27 mouse cellular contexts compared by ENCODE assay signal in the genomic region with DNA sequence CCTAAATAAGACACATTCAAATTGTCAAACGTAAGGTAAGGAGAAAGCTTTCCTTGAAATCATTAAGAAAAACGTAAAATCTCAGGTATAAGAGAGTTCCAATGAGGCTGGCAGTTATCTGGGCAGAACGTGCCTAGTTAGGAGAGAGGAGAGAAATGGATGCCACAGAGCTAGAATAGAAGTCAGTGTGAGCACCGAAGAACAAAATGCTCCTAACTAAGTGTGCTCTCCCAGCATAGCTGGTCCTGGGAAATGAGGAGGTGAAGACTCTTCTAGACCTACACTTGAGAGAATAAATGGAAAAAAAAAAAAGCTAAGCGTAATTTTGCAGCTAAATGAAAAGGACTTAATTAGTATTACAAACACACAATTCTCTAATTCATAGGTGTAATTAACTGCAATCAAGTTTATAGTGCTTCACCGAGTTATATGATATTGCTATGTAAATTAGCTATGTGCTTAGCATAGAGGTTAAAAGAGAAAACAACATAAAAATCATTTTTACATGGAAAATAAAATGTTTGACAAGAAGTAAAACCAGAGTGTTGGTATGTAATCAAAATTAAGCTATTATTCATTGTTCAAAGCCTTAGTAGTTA.
"Had no signal": no experiment of that assay in that cellular context is flagged by ENCODE, and none has a peak within 500 bp of the region (broad histone marks: within the 10 kb centered on the region; RNA-seq: fewer than 3 reads in every experiment).

No protein-coding gene starts in this region.

- H3K9ac ChIP-seq: heart, embryonic 13.5 days; heart, embryonic 15.5 days; hindbrain, embryonic 13.5 days; hindbrain, embryonic 15.5 days; kidney, embryonic 15.5 days; limb, embryonic 13.5 days; limb, embryonic 15.5 days; liver, embryonic 12.5 days; liver, embryonic 14.5 days had no signal

- H3K4me1 ChIP-seq: heart, embryonic 13.5 days; heart, embryonic 15.5 days; hindbrain, embryonic 13.5 days; hindbrain, embryonic 15.5 days; kidney, embryonic 15.5 days; limb, embryonic 13.5 days; limb, embryonic 15.5 days; liver, embryonic 12.5 days had no signal

- DNase-seq: gastrocnemius, postnatal 14 days; gastrocnemius, postnatal 36 days; heart, adult 11 months; heart, adult 2 months; heart, postnatal 14 days; heart, postnatal 36 days; kidney, adult 11 months; kidney, adult 2 months; kidney, adult 9 months; kidney, postnatal 14 days; kidney, postnatal 36 days; layer of hippocampus, adult 9-11 months; layer of hippocampus, postnatal 36 days; left cerebral cortex, postnatal 4 days had no signal

- H3K27me3 ChIP-seq: heart, embryonic 13.5 days; heart, embryonic 15.5 days; hindbrain, embryonic 13.5 days; hindbrain, embryonic 15.5 days; kidney, embryonic 15.5 days; limb, embryonic 13.5 days; limb, embryonic 15.5 days; liver, embryonic 12.5 days had no signal

- H3K27ac ChIP-seq: heart, adult 2 months; heart, embryonic 13.5 days; heart, embryonic 15.5 days; hindbrain, embryonic 13.5 days; hindbrain, embryonic 15.5 days; hindbrain, postnatal 0 days; kidney, embryonic 15.5 days; kidney, postnatal 0 days; limb, embryonic 13.5 days; limb, embryonic 15.5 days; liver, embryonic 12.5 days; liver, embryonic 14.5 days had no signal

- ATAC-seq: hindbrain, postnatal 0 days; intestine, embryonic 16.5 days; liver, embryonic 12.5 days had no signal

- H3K4me3 ChIP-seq: heart, adult 2 months; heart, embryonic 13.5 days; heart, embryonic 15.5 days; hindbrain, embryonic 13.5 days; hindbrain, embryonic 15.5 days; kidney, embryonic 15.5 days; limb, embryonic 13.5 days; limb, embryonic 15.5 days; liver, embryonic 12.5 days had no signal

- H3K9me3 ChIP-seq: heart, embryonic 13.5 days; heart, embryonic 15.5 days; hindbrain, embryonic 13.5 days; hindbrain, embryonic 15.5 days; kidney, embryonic 15.5 days; limb, embryonic 13.5 days; limb, embryonic 15.5 days; liver, embryonic 12.5 days had no signal

- H3K36me3 ChIP-seq: heart, embryonic 13.5 days; heart, embryonic 15.5 days; hindbrain, embryonic 13.5 days; hindbrain, embryonic 15.5 days; kidney, embryonic 15.5 days; limb, embryonic 13.5 days; liver, embryonic 12.5 days had no signal

- H3K4me2 ChIP-seq: heart, embryonic 11.5 days; heart, embryonic 13.5 days; heart, embryonic 15.5 days; hindbrain, embryonic 13.5 days; hindbrain, embryonic 15.5 days; kidney, embryonic 15.5 days; limb, embryonic 13.5 days; limb, embryonic 15.5 days; liver, embryonic 12.5 days had no signal
